Mouse (Mus musculus) midbrain, postnatal 0 days (tissue): Measurements from ENCODE around the gene Gm14569. TPM values are rescaled to one million over a fixed set of nuclear protein-coding genes. Genes with fewer than 3 reads are reported as not detected.

ENCODE experiments used
- ATAC-seq: fragments of 200-750 bp; cut with Nextera tagmentation; 2 replicates; pipeline ENCODE4 v1.8.0; 2017; ENCODE audit warnings: moderate number of reproducible peaks, mild to moderate bottlenecking, moderate TSS enrichment, moderate library complexity; ENCODE audit not compliant: low FRiP score
- DNase-seq: peaks from one replicate; pipeline ENCODE4 v3.0.0-alpha.2; 2015; ENCODE audit warnings: low spot score
- H3K27ac ChIP-seq: fragments of 300-500 bp; sonication (generic); 2 replicates; pipeline ENCODE4 v1.5.1; 2014; ENCODE audit warnings: low read depth, mild to moderate bottlenecking, low read length, mixed read lengths
- H3K27me3 ChIP-seq: fragments of 300-500 bp; sonication (generic); 2 replicates; pipeline ENCODE4 v1.6.1; 2014; ENCODE audit warnings: low read length, control low read depth, mixed read lengths; ENCODE audit not compliant: insufficient read depth
- H3K36me3 ChIP-seq: fragments of 300-500 bp; sonication (generic); 2 replicates; pipeline ENCODE4 v1.6.1; 2014; ENCODE audit warnings: low read length, control low read depth, mixed read lengths; ENCODE audit not compliant: insufficient read depth
- H3K4me1 ChIP-seq: fragments of 300-500 bp; sonication (generic); 2 replicates; pipeline ENCODE4 v1.6.1; 2014; ENCODE audit warnings: mild to moderate bottlenecking, control low read depth, antibody characterized with exemption, low read length, mixed read lengths; ENCODE audit not compliant: insufficient read depth
- H3K4me2 ChIP-seq: fragments of 300-500 bp; sonication (generic); 2 replicates; pipeline ENCODE4 v1.6.1; 2014; ENCODE audit warnings: low read depth, mild to moderate bottlenecking, low read length, mixed read lengths; ENCODE audit not compliant: poor library complexity, severe bottlenecking
- H3K4me3 ChIP-seq: fragments of 300-500 bp; sonication (generic); 2 replicates; pipeline ENCODE4 v1.5.1; 2014; ENCODE audit warnings: low read depth, mild to moderate bottlenecking, low read length, moderate library complexity
- H3K9ac ChIP-seq: fragments of 300-500 bp; sonication (generic); replicated peaks from 2 replicates; pipeline ENCODE4 v1.6.1; 2014; ENCODE audit warnings: mild to moderate bottlenecking, low read length, moderate library complexity, mixed read lengths; ENCODE audit not compliant: poor library complexity, severe bottlenecking
- H3K9me3 ChIP-seq: fragments of 300-500 bp; sonication (generic); 2 replicates; pipeline ENCODE4 v1.6.1; 2016; ENCODE audit warnings: low read length, control low read depth
- CTCF ChIP-seq: IDR thresholded peaks from 2 replicates; pipeline ENCODE4 v1.5.1; 2016; ENCODE audit warnings: antibody characterized with exemption, mild to moderate bottlenecking
- WGBS: fragments of 180-500 bp; shearing (Covaris S2); extraction: QIAGEN DNeasy Blood & Tissue Kit; methylation state at CpG from one replicate; pipeline ENCODE4 v1.1.7; 2014; 5-methylcytosine and 5-hydroxymethylcytosine counted together
- polyA plus RNA-seq: library from polyadenylated mRNA; unstranded; fragments of >200 nt; fragmentation: Nextera tagmentation; extraction: Ambion mirVana; gene quantifications from 2 replicates; pipeline ENCODE4 v1.2.1, GENCODE M21; 2015
- total RNA-seq: library from RNA; depleted of rRNA; stranded (reverse); fragments of >200 nt; gene quantifications from 2 replicates; pipeline ENCODE4 v1.2.3, GENCODE M21; 2014

The Gm14569 gene
- total and polyA plus RNA-seq, 2 experiments from 2014 or later: not detected

GRCm38 (mm10) chrX:36456031-36456430 lies 35.6 kb downstream of the Gm14569 start:
- H3K4me1 ChIP-seq: no peaks in the 10 kb centered on the region
- H3K9me3 ChIP-seq: no peaks in the 10 kb centered on the region
- no peaks in the 10 kb centered on the region for H3K36me3 ChIP-seq
- TF ChIP-seq CTCF: peak; percentile 63
- no peak overlapping the region for H3K9ac ChIP-seq
- ATAC-seq (no peak), DNase-seq (peak; percentile 3)
- no peak overlapping the region for H3K4me2 ChIP-seq
- no peak overlapping the region for H3K27ac ChIP-seq
- WGBS: 33% methylated on average over 1 of the region's 1 CpGs
- H3K4me3 ChIP-seq: no peak overlapping the region
- H3K27me3 ChIP-seq: no peaks in the 10 kb centered on the region

GRCm38 (mm10) chrX:36437932-36438331 lies 53.7 kb downstream of the Gm14569 start:
- no peak for DNase-seq
- H3K9ac ChIP-seq: no peak overlapping the region
- no peaks in the 10 kb centered on the region for H3K36me3 ChIP-seq
- TF ChIP-seq CTCF: no peak
- no peaks in the 10 kb centered on the region for H3K4me1 ChIP-seq
- ATAC-seq: no peak
- H3K9me3 ChIP-seq: no peaks in the 10 kb centered on the region
- H3K4me3 ChIP-seq: no peak overlapping the region
- WGBS: 88% methylated on average over 1 of the region's 1 CpGs
- H3K4me2 ChIP-seq: no peak overlapping the region
- no peaks in the 10 kb centered on the region for H3K27me3 ChIP-seq
- H3K27ac ChIP-seq: no peak overlapping the region

GRCm38 (mm10) chrX:36434993-36435392 lies 56.6 kb downstream of the Gm14569 start:
- WGBS: 43% methylated on average over 6 of the region's 6 CpGs
- Histone ChIP-seq H3K27ac (no peak overlapping the region), H3K9ac (no peak overlapping the region), H3K4me1 (no peaks in the 10 kb centered on the region), H3K36me3 (no peaks in the 10 kb centered on the region), H3K4me3 (no peak overlapping the region), H3K9me3 (no peaks in the 10 kb centered on the region), H3K4me2 (no peak overlapping the region), H3K27me3 (no peaks in the 10 kb centered on the region)
- TF ChIP-seq CTCF: peak; percentile 58
- DNase-seq (peak; percentile 16), ATAC-seq (no peak)

- Histone ChIP-seq H3K27ac (no peak overlapping the region), H3K4me2 (no peak overlapping the region), H3K36me3 (no peaks in the 10 kb centered on the region), H3K9ac (no peak overlapping the region), H3K9me3 (no peaks in the 10 kb centered on the region), H3K4me3 (no peak overlapping the region), H3K4me1 (no peaks in the 10 kb centered on the region), H3K27me3 (no peaks in the 10 kb centered on the region)
- no peak for TF ChIP-seq CTCF
- DNase-seq (no peak), ATAC-seq (no peak)
- 82% methylated on average over 3 of the region's 3 CpGs for WGBS
These were observed 72.5 kb downstream of the Gm14569 start for GRCm38 (mm10) chrX:36419153-36419552.

- peak; percentile 31 for TF ChIP-seq CTCF
- DNase-seq (no peak), ATAC-seq (no peak)
These were observed 89.3 kb downstream of the Gm14569 start for GRCm38 (mm10) chrX:36402316-36402715.

GRCm38 (mm10) chrX:36400980-36401379 lies 90.7 kb downstream of the Gm14569 start, which contains the start of gene Gm6268:
Gene Gm6268, plus strand, starts transcription at chrX:36401280.
- DNase-seq: no peak
- no peaks in the 10 kb centered on the region for H3K36me3 ChIP-seq
- WGBS: 94% methylated on average over 13 of the region's 13 CpGs
- no peak within 1 kb of the TSS for H3K4me3 ChIP-seq
- TF ChIP-seq CTCF: no peak
- no peaks in the 10 kb centered on the region for H3K4me1 ChIP-seq
- no peak within 1 kb of the TSS for H3K9ac ChIP-seq
- H3K9me3 ChIP-seq: no peaks in the 10 kb centered on the region
- no peak for ATAC-seq
- H3K4me2 ChIP-seq: no peak within 1 kb of the TSS
- no peak within 1 kb of the TSS for H3K27ac ChIP-seq
- no peaks in the 10 kb centered on the region for H3K27me3 ChIP-seq

More at GRCm38 (mm10) chrX:36402316-36402715, 89.3 kb downstream of the Gm14569 start:
- no peaks in the 10 kb centered on the region for H3K36me3 ChIP-seq
- H3K4me2 ChIP-seq: no peak overlapping the region
- 63% methylated on average over 6 of the region's 6 CpGs for WGBS
- no peak overlapping the region for H3K27ac ChIP-seq
- H3K9me3 ChIP-seq: no peaks in the 10 kb centered on the region
- H3K4me3 ChIP-seq: no peak overlapping the region
- H3K9ac ChIP-seq: no peak overlapping the region
- H3K4me1 ChIP-seq: no peaks in the 10 kb centered on the region
- H3K27me3 ChIP-seq: no peaks in the 10 kb centered on the region
